Mouse (Mus musculus) forebrain, embryonic 16.5 days (tissue): Measurements from ENCODE around the gene Gdf3. TPM values are rescaled to one million over a fixed set of nuclear protein-coding genes. Genes with fewer than 3 reads are reported as not detected.

ENCODE experiments used
- ATAC-seq: fragments of 200-750 bp; cut with Nextera tagmentation; 2 replicates; pipeline ENCODE4 v1.8.0; 2017; ENCODE audit warnings: mild to moderate bottlenecking, moderate library complexity
- H3K27ac ChIP-seq: fragments of 300-500 bp; sonication (generic); 2 replicates; pipeline ENCODE4 v1.5.1; 2014; ENCODE audit warnings: low read length, control low read depth
- H3K27me3 ChIP-seq: fragments of 300-500 bp; sonication (generic); replicated peaks from 2 replicates; pipeline ENCODE4 v1.6.1; 2014; ENCODE audit warnings: low read length; ENCODE audit not compliant: control insufficient read depth, insufficient read depth
- H3K36me3 ChIP-seq: fragments of 300-500 bp; sonication (generic); 2 replicates; pipeline ENCODE4 v1.6.1; 2014; ENCODE audit not compliant: control insufficient read depth, insufficient read depth
- H3K4me1 ChIP-seq: fragments of 300-500 bp; sonication (generic); replicated peaks from 2 replicates; pipeline ENCODE4 v1.6.1; 2014; ENCODE audit warnings: low read length; ENCODE audit not compliant: control insufficient read depth, insufficient read depth
- H3K4me2 ChIP-seq: fragments of 300-500 bp; sonication (generic); 2 replicates; pipeline ENCODE4 v1.6.1; 2014; ENCODE audit warnings: mild to moderate bottlenecking, low read length, control low read depth
- H3K4me3 ChIP-seq: fragments of 300-500 bp; sonication (generic); replicated peaks from 2 replicates; pipeline ENCODE4 v1.5.1; 2014; ENCODE audit warnings: mild to moderate bottlenecking, low read length, control low read depth
- H3K9ac ChIP-seq: fragments of 300-500 bp; sonication (generic); replicated peaks from 2 replicates; pipeline ENCODE4 v1.6.1; 2014; ENCODE audit warnings: low read depth, low read length, control low read depth
- H3K9me3 ChIP-seq: fragments of 300-500 bp; sonication (generic); 2 replicates; pipeline ENCODE4 v1.6.1; 2016; ENCODE audit warnings: low read length; ENCODE audit not compliant: control insufficient read depth
- WGBS: fragments of 180-500 bp; shearing (Covaris S2); extraction: QIAGEN DNeasy Blood & Tissue Kit; methylation state at CpG from one replicate; pipeline ENCODE4 v1.1.7; 2014; 5-methylcytosine and 5-hydroxymethylcytosine counted together
- polyA plus RNA-seq: library from polyadenylated mRNA; unstranded; fragments of >200 nt; fragmentation: Nextera tagmentation; extraction: Ambion mirVana; gene quantifications from 2 replicates; pipeline ENCODE4 v1.2.1, GENCODE M21; 2015

Gdf3 gene
- polyA plus RNA-seq, 1 experiment from 2014 or later, result not detected

GRCm38 (mm10) chr6:122560427-122560826, 49.5 kb downstream of the Gdf3 start:
- H3K4me3 ChIP-seq, result peak overlapping the region; percentile 20
- H3K4me1 ChIP-seq, result peaks cover 12% of the 10 kb centered on the region
- peak; percentile 27 for ATAC-seq
- no peak overlapping the region for H3K27ac ChIP-seq
- WGBS, result 3% methylated on average over 17 of the region's 17 CpGs
- H3K36me3 ChIP-seq, result no peaks in the 10 kb centered on the region
- H3K27me3 ChIP-seq, result no peaks in the 10 kb centered on the region
- H3K9ac ChIP-seq, result 0 out of 2 replicates have a peak overlapping the region, but pooled peaks have one; percentile 19
- H3K9me3 ChIP-seq, result no peaks in the 10 kb centered on the region
- H3K4me2 ChIP-seq, result peak overlapping the region; percentile 42

- Histone ChIP-seq H3K4me3 (peak overlapping the region; percentile 30), H3K9ac (no peak overlapping the region), H3K27ac (no peak overlapping the region), H3K4me2 (peak overlapping the region; percentile 50), H3K9me3 (no peaks in the 10 kb centered on the region), H3K4me1 (peaks cover 8% of the 10 kb centered on the region), H3K36me3 (no peaks in the 10 kb centered on the region), H3K27me3 (no peaks in the 10 kb centered on the region)
- peak; percentile 13; the same call in 1 of the 2 replicates for ATAC-seq
- WGBS, result 24% methylated on average over 15 of the region's 15 CpGs
Observed at GRCm38 (mm10) chr6:122556959-122557561, 52.8 kb downstream of the Gdf3 start.

Other genes starting within 250 kb of the Gdf3 start
- 97.3 and 97.9 TPM in 2 replicates for gene Rimklb, start 111.3 kb downstream of the Gdf3 start, polyA plus RNA-seq
- gene Mfap5, start 104.2 kb downstream of the Gdf3 start, polyA plus RNA-seq, result 1.7 and 3.1 TPM in 2 replicates
- gene Aicda, start 56.3 kb downstream of the Gdf3 start, polyA plus RNA-seq, result 0.20 and 0.30 TPM in 2 replicates
- gene Apobec1, start 7.6 kb downstream of the Gdf3 start, polyA plus RNA-seq, result 4.4 and 4.9 TPM in 2 replicates
- gene Dppa3, start 16.3 kb upstream of the Gdf3 start, polyA plus RNA-seq, result not detected in 2 replicates
- gene Nanog, start 97.4 kb upstream of the Gdf3 start, polyA plus RNA-seq, result 0.13 TPM in 1 of 2 replicates, not detected in the other
- 25.9 and 33.7 TPM in 2 replicates for gene Slc2a3, start 191.6 kb upstream of the Gdf3 start, polyA plus RNA-seq
- gene Foxj2, start 209.8 kb upstream of the Gdf3 start, polyA plus RNA-seq, result 8.1 and 8.5 TPM in 2 replicates
- 1.0 and 1.8 TPM in 2 replicates for gene C3ar1, start 246.1 kb upstream of the Gdf3 start, polyA plus RNA-seq